Mouse (Mus musculus) gastrocnemius, postnatal 14 days (tissue): Measurements from ENCODE around the gene Trim47. TPM values are rescaled to one million over a fixed set of nuclear protein-coding genes. Genes with fewer than 3 reads are reported as not detected.

ENCODE experiments used
- DNase-seq: peaks from one replicate; pipeline ENCODE4 v3.0.0; 2021; ENCODE audit warnings: mixed read lengths
- intact Hi-C: fragments of 180-260 bp; cut with DNase I; formaldehyde crosslinking; loops from one replicate; pipeline ENCODE4 v1.15.1; 2025; ENCODE audit warnings: low total_unique reads
- total RNA-seq, 2 experiments: library from RNA; stranded (reverse); gene quantifications; 2 replicates each; pipeline ENCODE4 v1.2.3; 2021

Trim47 gene
- total RNA-seq, 2 experiments from 2014 or later = 21.2 to 21.3 TPM

- DNase-seq = no peak
- intact Hi-C loops = no loop called here
Observed at GRCm38 (mm10) chr11:116076266-116076540, 50.8 kb downstream of the Trim47 start.

GRCm38 (mm10) chr11:116075539-116076265 is 51.3 kb downstream of the Trim47 start:
- no peak for DNase-seq
- intact Hi-C loops = no loop called here

- no peak for DNase-seq
- intact Hi-C loops = no loop called here
Observed at GRCm38 (mm10) chr11:116074436-116074991, 52.5 kb downstream of the Trim47 start.

GRCm38 (mm10) chr11:116072608-116073007 is 54.4 kb downstream of the Trim47 start:
- intact Hi-C loops = no loop called here
- no peak for DNase-seq

- no peak for DNase-seq
- intact Hi-C loops = no loop called here
Observed at GRCm38 (mm10) chr11:116071510-116071909, 55.5 kb downstream of the Trim47 start.

- DNase-seq = no peak
- intact Hi-C loops = no loop called here
Observed at GRCm38 (mm10) chr11:116065345-116065744, 61.7 kb downstream of the Trim47 start.

- intact Hi-C loops = no loop called here
- DNase-seq = no peak
Observed at GRCm38 (mm10) chr11:116064187-116064867, 62.7 kb downstream of the Trim47 start.

GRCm38 (mm10) chr11:116063562-116063961 is 63.4 kb downstream of the Trim47 start:
- DNase-seq = no peak
- intact Hi-C loops = no loop called here

- intact Hi-C loops = no loop called here
- no peak for DNase-seq
Observed at GRCm38 (mm10) chr11:116062521-116062920, 64.5 kb downstream of the Trim47 start.

GRCm38 (mm10) chr11:116061641-116062415 is 65.2 kb downstream of the Trim47 start:
- no peak for DNase-seq

GRCm38 (mm10) chr11:116060596-116060995 is 66.4 kb downstream of the Trim47 start:
- intact Hi-C loops = no loop called here
- no peak for DNase-seq

More at GRCm38 (mm10) chr11:116061641-116062415, 65.2 kb downstream of the Trim47 start:
- intact Hi-C loops = no loop called here

GRCm38 (mm10) chr11:116059691-116060025 is 67.4 kb downstream of the Trim47 start:
- intact Hi-C loops = no loop called here
- no peak for DNase-seq

- no peak for DNase-seq
Observed at GRCm38 (mm10) chr11:116058868-116059690, 67.9 kb downstream of the Trim47 start.

GRCm38 (mm10) chr11:116058022-116058614 is 68.9 kb downstream of the Trim47 start:
- intact Hi-C loops = no loop called here
- DNase-seq = no peak

More at GRCm38 (mm10) chr11:116058868-116059690, 67.9 kb downstream of the Trim47 start:
- intact Hi-C loops = no loop called here

GRCm38 (mm10) chr11:116057237-116057881 is 69.7 kb downstream of the Trim47 start:
- DNase-seq = no peak
- intact Hi-C loops = no loop called here

- no peak for DNase-seq
- intact Hi-C loops = no loop called here
Observed at GRCm38 (mm10) chr11:116055873-116056272, 71.1 kb downstream of the Trim47 start.
